ENCODE assay signal across 7 mouse cellular contexts in the genomic region with DNA sequence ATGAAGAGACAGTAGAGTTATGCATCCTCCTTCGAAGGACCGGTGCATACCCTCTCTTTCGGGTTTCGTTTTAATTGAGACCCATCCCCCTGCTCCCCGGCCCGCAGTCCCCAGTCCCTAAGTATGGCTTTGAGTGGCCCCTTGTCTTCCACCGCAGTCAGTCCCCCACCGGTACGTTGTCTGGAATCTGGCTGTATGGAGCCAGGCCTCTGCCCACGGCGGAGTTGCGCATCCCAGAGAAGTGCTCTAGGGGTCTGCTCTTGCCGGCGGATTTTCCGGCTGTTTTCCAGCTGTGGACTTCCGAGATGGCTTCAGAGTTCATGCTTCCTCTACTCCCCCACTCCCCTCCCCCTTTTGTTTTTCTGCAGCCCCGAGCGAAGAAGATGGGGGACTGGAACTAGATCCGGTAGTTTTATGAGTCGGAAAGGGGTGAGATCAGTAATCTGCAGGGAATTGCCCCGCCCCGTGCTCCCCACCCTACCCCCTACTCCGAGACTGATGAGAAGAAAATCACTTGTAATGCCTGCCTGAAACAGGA. TPM values are rescaled to one million over a fixed set of nuclear protein-coding genes. Genes with fewer than 3 reads are reported as not detected.
DNase-seq lines count a peak whose midpoint lies in the region; ATAC-seq lines count a peak whose summit lies in the region.

No protein-coding gene starts in this region.

- ATAC-seq in heart, embryonic 16.5 days (replicated peaks; ENCODE audit: extremely low read depth, insufficient read depth, low FRiP score), result peak; percentile 14
- 0 out of 2 replicates have a peak, but pooled peaks have one; percentile 0 for ATAC-seq in liver, embryonic 15.5 days (ENCODE audit: insufficient read depth)
- peak; percentile 18 for ATAC-seq in stomach, embryonic 14.5 days (ENCODE audit: insufficient number of reproducible peaks, insufficient read depth, low FRiP score, low read depth)

- no peaks in the 10 kb centered on the region for H3K27me3 ChIP-seq in heart, embryonic 16.5 days (ENCODE audit: control insufficient read depth, insufficient read depth, low read length)
- H3K27me3 ChIP-seq in liver, embryonic 15.5 days, result peaks cover 12% of the 10 kb centered on the region; the same call in 1 of the 2 replicates
- no peaks in the 10 kb centered on the region for H3K27me3 ChIP-seq in stomach, embryonic 14.5 days (ENCODE audit: control insufficient read depth, insufficient read depth, low read length)

- H3K36me3 ChIP-seq in heart, embryonic 16.5 days (ENCODE audit: control insufficient read depth, insufficient read depth), result peaks cover 12% of the 10 kb centered on the region
- H3K36me3 ChIP-seq in liver, embryonic 15.5 days (replicated peaks), result 0 out of 2 replicates have a peak, but pooled peaks cover 3% of the 10 kb centered on the region
- H3K36me3 ChIP-seq in stomach, embryonic 14.5 days (ENCODE audit: control insufficient read depth, insufficient read depth, low read length), result peaks cover 1% of the 10 kb centered on the region

- peaks cover 7% of the 10 kb centered on the region for H3K4me1 ChIP-seq in brown adipose tissue, adult 24 weeks (ENCODE audit: control insufficient read depth, insufficient read depth, insufficient read length, low read length)
- H3K4me1 ChIP-seq in heart, embryonic 16.5 days (ENCODE audit: control insufficient read depth, insufficient read depth, low read length), result peaks cover 25% of the 10 kb centered on the region
- H3K4me1 ChIP-seq in liver, embryonic 15.5 days (replicated peaks), result peaks cover 40% of the 10 kb centered on the region
- H3K4me1 ChIP-seq in stomach, embryonic 14.5 days (ENCODE audit: control insufficient read depth, insufficient read depth, low read length), result peaks cover 12% of the 10 kb centered on the region

- H3K27ac ChIP-seq in brown adipose tissue, adult 24 weeks (replicated peaks; ENCODE audit: low read depth, low read length), result no peak overlapping the region
- peak overlapping the region; percentile 99 for H3K27ac ChIP-seq in heart, embryonic 16.5 days (ENCODE audit: low read length)
- H3K27ac ChIP-seq in liver, embryonic 15.5 days (replicated peaks), result no peak overlapping the region; the same call in 1 of the 2 replicates
- H3K27ac ChIP-seq in stomach, embryonic 14.5 days (ENCODE audit: low read length), result peak overlapping the region; percentile 29; the same call in 1 of the 2 replicates

- no peaks in the 10 kb centered on the region for H3K9me3 ChIP-seq in heart, embryonic 16.5 days (replicated peaks; ENCODE audit: control insufficient read depth, low read length)
- no peaks in the 10 kb centered on the region for H3K9me3 ChIP-seq in liver, embryonic 15.5 days (replicated peaks)
- H3K9me3 ChIP-seq in stomach, embryonic 14.5 days (ENCODE audit: control insufficient read depth, low read depth, low read length), result no peaks in the 10 kb centered on the region

- WGBS in heart, embryonic 16.5 days, result under 1% methylated on average over 23 of the region's 23 CpGs
- under 1% methylated on average over 23 of the region's 23 CpGs for WGBS in liver, embryonic 15.5 days (ENCODE audit: insufficient replicate concordance)
- WGBS in stomach, embryonic 14.5 days, result under 1% methylated on average over 23 of the region's 23 CpGs

- peak; percentile 23 for DNase-seq in ovary, postnatal 36 days (ENCODE audit: low spot score)
- DNase-seq in ovary, adult 18-20 months (ENCODE audit: low spot score), result no peak
- DNase-seq in right cerebral cortex, postnatal 10 days (ENCODE audit: low spot score in 2 of 2), result no peak

- peak overlapping the region; percentile 87 for H3K9ac ChIP-seq in heart, embryonic 16.5 days (ENCODE audit: low read length)
- peak overlapping the region; percentile 50 for H3K9ac ChIP-seq in liver, embryonic 15.5 days
- peak overlapping the region; percentile 67 for H3K9ac ChIP-seq in stomach, embryonic 14.5 days (replicated peaks; ENCODE audit: low read depth, low read length)

- peak overlapping the region; percentile 81 for H3K4me2 ChIP-seq in heart, embryonic 16.5 days (ENCODE audit: low read depth, low read length)
- peak overlapping the region; percentile 87 for H3K4me2 ChIP-seq in liver, embryonic 15.5 days
- H3K4me2 ChIP-seq in stomach, embryonic 14.5 days (replicated peaks; ENCODE audit: low read depth, low read length), result peak overlapping the region; percentile 72

- peak overlapping the region; percentile 93 for H3K4me3 ChIP-seq in brown adipose tissue, adult 24 weeks (ENCODE audit: insufficient read depth, low read depth, low read length)
- H3K4me3 ChIP-seq in heart, embryonic 16.5 days (ENCODE audit: low read length), result peak overlapping the region; percentile 73
- H3K4me3 ChIP-seq in liver, embryonic 15.5 days (replicated peaks), result peak overlapping the region; percentile 65
- H3K4me3 ChIP-seq in stomach, embryonic 14.5 days (ENCODE audit: low read depth, low read length), result peak overlapping the region; percentile 57

RNA-seq across cellular contexts. Expression of gene Pygb, which starts 0.8 kb away (rescaled TPM):
- polyA plus RNA-seq in brown adipose tissue, adult 24 weeks (2012; ENCODE audit: insufficient read depth, insufficient read length, missing spikeins), result 51.9 and 52.1 TPM in 2 replicates
- 243 and 260 TPM in 2 replicates for polyA plus RNA-seq in heart, embryonic 16.5 days (2015; fragmentation: Nextera tagmentation; extraction: Ambion mirVana)
- 28.8 and 32.1 TPM in 2 replicates for polyA plus RNA-seq in liver, embryonic 15.5 days (2015; fragmentation: Nextera tagmentation; extraction: Ambion mirVana)
- 61.6 and 70.3 TPM in 2 replicates for polyA plus RNA-seq in stomach, embryonic 14.5 days (2014; fragmentation: Nextera tagmentation; extraction: Ambion mirVana)

RNA-seq across cellular contexts. Expression of gene Entpd6, which starts 38.5 kb away (rescaled TPM):
- 12.6 and 16.9 TPM in 2 replicates for polyA plus RNA-seq in brown adipose tissue, adult 24 weeks (2012; ENCODE audit: insufficient read depth, insufficient read length, missing spikeins)
- polyA plus RNA-seq in heart, embryonic 16.5 days (2015; fragmentation: Nextera tagmentation; extraction: Ambion mirVana), result 24.0 and 24.3 TPM in 2 replicates
- 12.6 and 14.0 TPM in 2 replicates for polyA plus RNA-seq in liver, embryonic 15.5 days (2015; fragmentation: Nextera tagmentation; extraction: Ambion mirVana)
- polyA plus RNA-seq in stomach, embryonic 14.5 days (2014; fragmentation: Nextera tagmentation; extraction: Ambion mirVana), result 27.0 and 29.6 TPM in 2 replicates

Comparison
In these comparisons a context has a peak if more than half of its experiments do, and no peak if none do; other contexts are left out.
1. H3K27ac ChIP-seq: peak in heart, embryonic 16.5 days (single experiment) and stomach, embryonic 14.5 days (single experiment); none in brown adipose tissue, adult 24 weeks (single experiment) and liver, embryonic 15.5 days (single experiment).
2. Peak in every context shown above with its lines, with median percentiles within 50 percentile points of each other: H3K4me3 ChIP-seq, ATAC-seq, H3K4me2 ChIP-seq and H3K9ac ChIP-seq.